Mouse (Mus musculus) lung, postnatal 0 days (tissue): Measurements from ENCODE around the gene St3gal2. TPM values are rescaled to one million over a fixed set of nuclear protein-coding genes. Genes with fewer than 3 reads are reported as not detected.

Experiments
- ATAC-seq: fragments of 200-750 bp; cut with Nextera tagmentation; 2 replicates; pipeline ENCODE4 v1.8.0; 2017; ENCODE audit warnings: moderate library complexity
- DNase-seq: peaks from one replicate; pipeline ENCODE4 v3.0.0-alpha.2; 2016; ENCODE audit warnings: low spot score
- H3K27ac ChIP-seq: fragments of 300-500 bp; sonication (generic); 2 replicates; pipeline ENCODE4 v1.5.1; 2014; ENCODE audit warnings: antibody characterized with exemption, mild to moderate bottlenecking, low read length, mixed read lengths
- H3K27me3 ChIP-seq: fragments of 300-500 bp; sonication (generic); replicated peaks from 2 replicates; pipeline ENCODE4 v1.6.1; 2014; ENCODE audit warnings: low read length, mixed read lengths; ENCODE audit not compliant: insufficient read depth
- H3K36me3 ChIP-seq: fragments of 300-500 bp; sonication (generic); 2 replicates; pipeline ENCODE4 v1.6.1; 2014; ENCODE audit warnings: low read length, mixed read lengths; ENCODE audit not compliant: insufficient read depth
- H3K4me1 ChIP-seq: fragments of 300-500 bp; sonication (generic); 2 replicates; pipeline ENCODE4 v1.6.1; 2014; ENCODE audit warnings: antibody characterized with exemption, low read depth, low read length, mixed read lengths; ENCODE audit not compliant: insufficient read depth
- H3K4me2 ChIP-seq: fragments of 300-500 bp; sonication (generic); replicated peaks from 2 replicates; pipeline ENCODE4 v1.6.1; 2014; ENCODE audit warnings: low read depth, mild to moderate bottlenecking, low read length, moderate library complexity, mixed read lengths
- H3K4me3 ChIP-seq: fragments of 300-500 bp; sonication (generic); 2 replicates; pipeline ENCODE4 v1.5.1; 2014; ENCODE audit warnings: low read depth, low read length
- H3K9ac ChIP-seq: fragments of 300-500 bp; sonication (generic); replicated peaks from 2 replicates; pipeline ENCODE4 v1.6.1; 2014; ENCODE audit warnings: low read depth, mild to moderate bottlenecking
- H3K9me3 ChIP-seq: fragments of 300-500 bp; sonication (generic); 2 replicates; pipeline ENCODE4 v1.6.1; 2016; ENCODE audit warnings: low read length, mixed read lengths
- CTCF ChIP-seq: IDR thresholded peaks from 2 replicates; pipeline ENCODE4 v1.5.1; 2016; ENCODE audit warnings: antibody characterized with exemption, mild to moderate bottlenecking
- EP300 ChIP-seq: IDR thresholded peaks from 2 replicates; pipeline ENCODE4 v1.6.1; 2016; ENCODE audit warnings: antibody characterized with exemption, mild to moderate bottlenecking, control low read depth
- WGBS: fragments of 180-500 bp; shearing (Covaris S2); extraction: QIAGEN DNeasy Blood & Tissue Kit; methylation state at CpG from one replicate; pipeline ENCODE4 v1.1.7; 2014; 5-methylcytosine and 5-hydroxymethylcytosine counted together
- polyA plus RNA-seq: library from polyadenylated mRNA; unstranded; fragments of >200 nt; fragmentation: Nextera tagmentation; extraction: Ambion mirVana; gene quantifications from 2 replicates; pipeline ENCODE4 v1.2.1, GENCODE M21; 2015

Gene St3gal2
- polyA plus RNA-seq, 1 experiment from 2014 or later, result 15.5 TPM

GRCm38 (mm10) chr8:110895254-110895653 lies 24.5 kb upstream of the St3gal2 start:
- Histone ChIP-seq H3K9me3 (no peaks in the 10 kb centered on the region), H3K4me3 (no peak overlapping the region), H3K9ac (no peak overlapping the region), H3K4me2 (no peak overlapping the region), H3K36me3 (no peaks in the 10 kb centered on the region), H3K27me3 (no peaks in the 10 kb centered on the region), H3K27ac (no peak overlapping the region), H3K4me1 (no peaks in the 10 kb centered on the region)
- WGBS, result 66% methylated on average over 6 of the region's 9 CpGs
- ATAC-seq (no peak), DNase-seq (no peak)
- TF ChIP-seq EP300 (no peak), CTCF (no peak)

GRCm38 (mm10) chr8:110895812-110896211 lies 23.9 kb upstream of the St3gal2 start:
- 90% methylated on average over 13 of the region's 13 CpGs for WGBS
- no peaks in the 10 kb centered on the region for H3K4me1 ChIP-seq

GRCm38 (mm10) chr8:110897495-110897894 lies 22.2 kb upstream of the St3gal2 start:
- Histone ChIP-seq H3K27me3 (no peaks in the 10 kb centered on the region), H3K4me1 (no peaks in the 10 kb centered on the region), H3K27ac (no peak overlapping the region), H3K4me2 (no peak overlapping the region), H3K9ac (no peak overlapping the region), H3K9me3 (no peaks in the 10 kb centered on the region), H3K36me3 (no peaks in the 10 kb centered on the region), H3K4me3 (no peak overlapping the region)
- 94% methylated on average over 6 of the region's 6 CpGs for WGBS
- TF ChIP-seq CTCF (no peak), EP300 (no peak)
- no peak for ATAC-seq
- DNase-seq, result no peak

More at GRCm38 (mm10) chr8:110895812-110896211, 23.9 kb upstream of the St3gal2 start:
- H3K27me3 ChIP-seq, result no peaks in the 10 kb centered on the region
- no peak for TF ChIP-seq EP300
- TF ChIP-seq CTCF, result no peak
- no peaks in the 10 kb centered on the region for H3K36me3 ChIP-seq
- ATAC-seq, result no peak
- no peak overlapping the region for H3K4me3 ChIP-seq
- H3K9ac ChIP-seq, result no peak overlapping the region
- H3K4me2 ChIP-seq, result no peak overlapping the region
- no peaks in the 10 kb centered on the region for H3K9me3 ChIP-seq
- H3K27ac ChIP-seq, result no peak overlapping the region
- DNase-seq, result no peak

- no peak overlapping the region for H3K27ac ChIP-seq
- no peak overlapping the region for H3K9ac ChIP-seq
- ATAC-seq (no peak), DNase-seq (no peak)
- no peaks in the 10 kb centered on the region for H3K4me1 ChIP-seq
- H3K4me3 ChIP-seq, result no peak overlapping the region
- no peaks in the 10 kb centered on the region for H3K27me3 ChIP-seq
- 56% methylated on average over 3 of the region's 3 CpGs for WGBS
- TF ChIP-seq CTCF, result no peak
- TF ChIP-seq EP300, result no peak
- H3K4me2 ChIP-seq, result no peak overlapping the region
- H3K36me3 ChIP-seq, result no peaks in the 10 kb centered on the region
- H3K9me3 ChIP-seq, result no peaks in the 10 kb centered on the region
These were observed 18.7 kb upstream of the St3gal2 start for GRCm38 (mm10) chr8:110901056-110901455.

- no peaks in the 10 kb centered on the region for H3K36me3 ChIP-seq
- H3K27ac ChIP-seq, result no peak within 1 kb of the TSS
- DNase-seq, result peak; percentile 83
- no peaks in the 10 kb centered on the region for H3K27me3 ChIP-seq
- TF ChIP-seq CTCF, result no peak
- TF ChIP-seq EP300, result no peak
- peak within 1 kb of the TSS; percentile 74 for H3K4me3 ChIP-seq
- peak within 1 kb of the TSS; percentile 52 for H3K9ac ChIP-seq
- 3% methylated on average over 30 of the region's 30 CpGs for WGBS
- ATAC-seq, result peak; percentile 97
- H3K4me1 ChIP-seq, result no peaks in the 10 kb centered on the region
- H3K4me2 ChIP-seq, result peak within 1 kb of the TSS; percentile 76
- no peaks in the 10 kb centered on the region for H3K9me3 ChIP-seq
These were observed 17.7 kb upstream of the St3gal2 start, which contains the start of gene Fuk for GRCm38 (mm10) chr8:110901839-110902578. Gene Fuk (minus strand): TSS chr8:110902488.

- H3K4me3 ChIP-seq, result peak overlapping the region; percentile 74
- 53% methylated on average over 2 of the region's 2 CpGs for WGBS
These were observed 17.1 kb upstream of the St3gal2 start for GRCm38 (mm10) chr8:110902579-110902965.

More at GRCm38 (mm10) chr8:110902579-110902965, 17.1 kb upstream of the St3gal2 start:
- Histone ChIP-seq H3K4me1 (no peaks in the 10 kb centered on the region), H3K27me3 (no peaks in the 10 kb centered on the region), H3K9ac (no peak overlapping the region), H3K27ac (no peak overlapping the region), H3K4me2 (peak overlapping the region; percentile 76), H3K9me3 (no peaks in the 10 kb centered on the region), H3K36me3 (no peaks in the 10 kb centered on the region)
- no peak for DNase-seq
- TF ChIP-seq EP300 (no peak), CTCF (no peak)
- no peak for ATAC-seq
